Mouse (Mus musculus) adrenal gland, adult 2 months (tissue): Measurements from ENCODE around the gene AA986860. TPM values are rescaled to one million over a fixed set of nuclear protein-coding genes. Genes with fewer than 3 reads are reported as not detected.

Source experiments
- DNase-seq: peaks from one replicate; pipeline ENCODE4 v3.0.0; 2021
- long read RNA-seq: library from polyadenylated mRNA; stranded (forward); transcript quantifications from one replicate; pipeline ENCODE4 v2.0.0, GENCODE M21; 2021
- polyA plus RNA-seq: library from polyadenylated mRNA; depleted of rRNA; stranded (reverse); fragments of >200 nt; gene quantifications from 2 replicates; pipeline ENCODE4 v1.2.3, GENCODE M21; 2012; rRNA removed
- total RNA-seq, 2 experiments: library from RNA; stranded (reverse); gene quantifications; 2 replicates each; pipeline ENCODE4 v1.2.3; 2021

AA986860 gene
- total RNA-seq: 1 to 10 TPM; 3.1 to 6.8 TPM
- polyA plus RNA-seq: 1.8 and 3.7 TPM in 2 replicates
- long read RNA-seq, partial matches to known transcripts: 0 of 2 reads
- long read RNA-seq, other reads (novel, unspliced or antisense): 0 of 2 reads

- peak; percentile 69 for DNase-seq
These were observed at the start of gene AA986860 for GRCm38 (mm10) chr1:130731741-130732337. Gene AA986860, plus strand, starts transcription at chr1:130731976.

- DNase-seq: no peak
These were observed 47.9 kb upstream of the AA986860 start for GRCm38 (mm10) chr1:130683905-130684304.

- no peak for DNase-seq
These were observed 33.2 kb upstream of the AA986860 start for GRCm38 (mm10) chr1:130698601-130699000.

DNA sequence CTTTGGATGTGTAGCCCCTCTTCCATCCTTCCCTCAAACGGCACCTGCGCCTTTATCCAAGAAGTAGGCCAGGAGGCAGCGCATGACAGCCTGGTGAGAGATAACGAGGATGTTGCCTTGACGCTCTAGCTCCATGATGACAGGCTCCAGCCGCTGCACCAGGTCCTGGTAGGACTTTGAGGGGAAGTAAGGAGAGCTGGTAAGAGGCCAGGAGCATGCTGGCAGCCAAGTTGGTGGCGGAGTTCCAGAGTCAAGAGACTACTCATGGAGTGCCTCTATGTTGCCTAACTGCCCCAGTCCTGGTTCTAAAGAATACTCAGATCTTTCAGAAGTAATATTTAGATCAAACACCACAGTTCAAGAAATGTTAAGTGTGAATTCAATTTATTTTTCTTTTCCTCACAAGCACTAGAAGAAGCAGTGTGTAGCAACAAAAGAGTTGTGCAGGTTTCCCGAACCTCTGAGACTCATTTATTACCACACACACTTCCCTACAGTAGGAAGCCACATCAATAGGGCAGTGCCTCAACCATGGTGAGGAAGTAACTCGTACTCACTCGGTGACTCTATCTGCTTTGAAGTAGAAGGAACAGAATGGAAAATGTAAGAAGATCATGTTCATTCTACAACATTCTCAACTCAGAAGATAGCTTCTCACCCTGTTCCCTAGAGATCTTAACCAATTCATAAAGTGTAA, 31.7 kb upstream of the AA986860 start:
- peak; percentile 52 for DNase-seq

DNA sequence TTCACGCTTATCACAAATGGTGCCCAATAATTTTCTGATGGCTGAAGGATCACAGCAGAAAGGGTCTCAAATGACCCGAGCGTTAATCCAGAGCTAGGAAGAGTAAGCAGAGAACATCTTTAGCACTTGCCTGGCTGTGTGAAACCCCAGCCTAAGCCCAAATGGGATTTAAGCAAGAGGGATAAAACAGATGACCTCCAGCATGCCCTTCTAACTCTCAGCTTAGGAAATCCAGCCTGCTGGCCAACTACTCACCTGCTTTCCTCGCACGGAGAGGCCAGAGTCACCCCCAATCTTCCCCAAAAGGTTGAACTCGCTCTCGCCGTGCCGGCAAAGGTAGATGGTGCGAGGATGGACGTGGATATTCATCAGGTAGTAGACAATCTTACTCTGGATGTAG, 29.8 kb upstream of the AA986860 start:
- DNase-seq: no peak

- DNase-seq: no peak
These were observed 28.2 kb upstream of the AA986860 start for GRCm38 (mm10) chr1:130703613-130704012.

- no peak for DNase-seq
These were observed 21.3 kb upstream of the AA986860 start for GRCm38 (mm10) chr1:130710283-130711080.

GRCm38 (mm10) chr1:130714046-130714445, 17.7 kb upstream of the AA986860 start:
- DNase-seq: no peak

GRCm38 (mm10) chr1:130715561-130716217, 16.1 kb upstream of the AA986860 start, which contains the start of gene Gm29427:
Gene Gm29427, minus strand, starts transcription at chr1:130715799.
- peak; percentile 96 for DNase-seq

- DNase-seq: no peak
These were observed 15.6 kb upstream of the AA986860 start for GRCm38 (mm10) chr1:130716218-130716512.

GRCm38 (mm10) chr1:130716513-130717290, 15.1 kb upstream of the AA986860 start:
- DNase-seq: peak; percentile 85

DNA sequence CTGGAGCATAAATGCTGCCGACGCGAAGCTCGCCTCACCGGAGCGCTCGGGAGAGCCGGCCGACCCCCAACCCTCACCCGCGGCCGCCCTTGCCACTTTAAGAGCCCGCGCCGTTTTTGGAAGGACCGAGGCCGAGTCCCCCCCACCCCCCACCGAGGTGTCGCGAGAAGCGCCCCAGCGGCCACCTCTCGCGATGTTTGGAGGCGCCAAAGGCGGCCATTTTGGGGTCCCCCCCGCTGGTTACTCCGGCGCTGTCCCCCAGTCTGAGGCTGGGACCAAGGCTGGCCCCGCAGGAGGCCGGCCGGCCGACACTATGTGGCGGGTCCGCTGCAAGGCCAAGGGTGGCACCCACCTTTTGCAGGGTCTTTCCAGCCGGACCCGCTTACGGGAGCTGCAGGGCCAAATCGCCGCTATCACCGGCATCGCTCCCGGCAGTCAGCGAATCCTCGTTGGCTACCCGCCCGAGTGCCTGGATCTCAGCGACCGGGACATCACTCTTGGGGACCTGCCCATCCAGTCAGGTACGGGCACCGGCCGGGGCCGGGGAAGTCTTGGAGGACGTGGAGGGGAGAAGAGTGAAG, 14.4 kb upstream of the AA986860 start, which contains the start of gene Yod1:
TSS of gene Yod1 (plus strand) at position 37 of the 581 bp plus-strand sequence.
- peak; percentile 94 for DNase-seq

- no peak for DNase-seq
These were observed 7.6 kb upstream of the AA986860 start for GRCm38 (mm10) chr1:130724206-130724605.

DNA sequence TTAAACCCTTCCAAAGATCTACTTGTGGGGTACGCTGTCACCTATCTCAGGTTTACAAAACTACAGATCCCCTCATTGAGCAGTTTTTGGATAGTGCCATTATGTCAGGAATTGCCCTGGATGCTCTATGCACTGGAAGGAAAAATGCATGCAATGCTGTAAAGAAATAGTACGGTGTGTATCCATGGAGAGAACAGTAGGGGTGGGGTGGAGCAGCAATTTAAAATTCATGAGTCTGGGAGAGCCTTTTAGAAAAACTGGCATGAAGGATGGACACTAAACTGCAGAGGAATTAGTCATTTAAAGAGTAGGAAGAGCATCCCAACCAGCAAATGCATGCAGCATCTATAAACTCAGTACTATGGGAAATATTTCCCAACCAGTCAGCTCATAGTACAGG, 5.4 kb upstream of the AA986860 start:
- no peak for DNase-seq

- DNase-seq: no peak
These were observed 3.7 kb upstream of the AA986860 start for GRCm38 (mm10) chr1:130728070-130728469.

DNA sequence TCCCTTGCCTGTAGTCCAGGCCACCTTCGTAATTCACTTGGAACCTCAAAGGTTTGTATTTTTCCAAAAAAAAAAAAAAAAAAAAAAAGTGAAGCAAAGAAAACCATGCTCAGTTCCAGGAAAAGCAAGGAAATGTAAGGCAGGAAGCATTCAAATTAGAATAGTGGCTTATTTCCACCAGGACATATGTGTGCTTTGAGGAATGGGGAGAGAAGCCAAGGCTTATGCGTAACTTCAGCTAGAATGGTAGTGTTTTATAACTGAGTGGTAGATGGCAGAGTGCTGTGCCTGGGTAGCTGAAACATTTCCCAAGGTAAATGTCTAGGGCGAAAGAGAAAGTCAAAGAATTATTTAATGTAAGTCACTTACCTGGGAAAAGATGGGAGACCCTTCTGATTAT, 3.1 kb upstream of the AA986860 start:
- no peak for DNase-seq

DNA sequence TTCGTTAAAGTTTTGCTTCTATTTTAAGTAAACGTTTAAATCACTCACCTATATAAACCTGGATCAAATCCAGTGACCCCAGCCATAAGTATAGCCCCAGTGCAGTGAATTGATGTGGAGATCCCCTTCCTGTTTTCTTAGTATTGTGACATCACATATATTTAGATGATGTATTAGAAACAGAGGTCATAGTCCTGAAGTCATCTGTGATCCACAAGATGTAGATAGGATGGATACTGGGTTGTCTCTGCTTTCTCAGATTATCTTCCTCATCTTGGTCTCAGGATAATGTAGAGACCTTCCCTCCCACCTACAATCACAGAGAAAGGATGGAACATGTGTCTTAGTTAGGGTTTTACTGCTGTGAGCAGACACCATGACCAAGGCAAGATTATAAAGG, 2.6 kb upstream of the AA986860 start, which contains the start of gene Pfkfb2:
TSS of gene Pfkfb2 (minus strand) at position 101 of the 400 bp plus-strand sequence.
- DNase-seq: no peak

GRCm38 (mm10) chr1:130732706-130733658, 1.2 kb downstream of the AA986860 start:
- DNase-seq: no peak

DNA sequence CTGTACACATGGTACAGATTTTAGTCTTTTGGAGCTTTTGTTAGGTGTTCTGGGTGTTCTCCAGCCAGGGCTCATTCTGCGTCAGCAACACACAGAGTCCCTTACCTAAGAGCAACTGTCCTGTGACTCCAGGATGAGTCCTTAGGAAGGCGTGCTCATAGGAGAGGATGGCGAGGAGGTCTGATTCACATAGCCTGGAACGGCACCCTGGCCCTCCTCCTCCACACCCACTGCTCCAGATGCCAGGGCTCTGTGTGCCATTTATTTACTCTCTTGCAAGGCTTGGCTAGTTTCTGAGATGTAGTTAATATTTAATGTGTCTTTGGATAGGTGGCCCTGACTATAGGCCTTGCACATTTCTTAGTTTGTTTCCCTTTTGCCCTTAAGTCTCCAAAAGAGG, 1.9 kb downstream of the AA986860 start:
- DNase-seq: peak; percentile 66

DNA sequence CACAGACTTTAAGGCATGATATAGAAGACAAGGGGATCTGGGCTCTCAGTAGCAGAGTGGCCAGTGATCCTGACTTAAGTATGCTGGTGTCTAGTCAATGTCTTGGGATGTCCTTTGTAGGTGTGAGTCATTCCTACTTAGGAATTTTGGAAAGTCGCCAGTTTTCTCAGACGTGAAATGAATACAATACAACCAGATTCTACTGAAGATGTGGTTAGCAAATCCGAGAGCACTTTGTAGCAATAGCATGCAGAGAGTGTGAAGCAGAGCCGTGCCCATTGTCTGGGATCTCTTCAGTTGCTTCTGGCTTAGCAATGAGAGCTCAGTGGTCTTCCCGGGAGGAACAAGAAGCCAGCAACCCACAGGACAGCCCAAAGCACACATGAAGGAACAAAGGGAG, 2.7 kb downstream of the AA986860 start:
- DNase-seq: no peak
